Mouse (Mus musculus) hindbrain, embryonic 16.5 days (tissue): ENCODE measurements around the gene Itpr1. TPM values are rescaled to one million over a fixed set of nuclear protein-coding genes. Genes with fewer than 3 reads are reported as not detected.

Source experiments
- ATAC-seq: fragments of 200-750 bp; cut with Nextera tagmentation; 2 replicates; pipeline ENCODE4 v1.8.0; 2017; ENCODE audit warnings: moderate TSS enrichment, moderate library complexity
- H3K27ac ChIP-seq: fragments of 300-500 bp; sonication (generic); 2 replicates; pipeline ENCODE4 v1.5.1; 2014; ENCODE audit warnings: low read depth, mild to moderate bottlenecking, control low read depth, low read length, moderate library complexity
- H3K27me3 ChIP-seq: fragments of 300-500 bp; sonication (generic); replicated peaks from 2 replicates; pipeline ENCODE4 v1.6.1; 2014; ENCODE audit warnings: low read length; ENCODE audit not compliant: control insufficient read depth, insufficient read depth
- H3K36me3 ChIP-seq: fragments of 300-500 bp; sonication (generic); 2 replicates; pipeline ENCODE4 v1.6.1; 2014; ENCODE audit warnings: mild to moderate bottlenecking, low read length, moderate library complexity, mixed read lengths; ENCODE audit not compliant: control insufficient read depth, insufficient read depth
- H3K4me1 ChIP-seq: fragments of 300-500 bp; sonication (generic); 2 replicates; pipeline ENCODE4 v1.6.1; 2014; ENCODE audit warnings: low read depth, low read length; ENCODE audit not compliant: control insufficient read depth, insufficient read depth
- H3K4me2 ChIP-seq: fragments of 300-500 bp; sonication (generic); 2 replicates; pipeline ENCODE4 v1.6.1; 2014; ENCODE audit warnings: mild to moderate bottlenecking, low read length, control low read depth, moderate library complexity
- H3K4me3 ChIP-seq: fragments of 300-500 bp; sonication (generic); 2 replicates; pipeline ENCODE4 v1.5.1; 2014; ENCODE audit warnings: mild to moderate bottlenecking, low read length, control low read depth, moderate library complexity
- H3K9ac ChIP-seq: fragments of 300-500 bp; sonication (generic); 2 replicates; pipeline ENCODE4 v1.6.1; 2014; ENCODE audit warnings: low read depth, mild to moderate bottlenecking, control low read depth, low read length, moderate library complexity
- H3K9me3 ChIP-seq: fragments of 300-500 bp; sonication (generic); 2 replicates; pipeline ENCODE4 v1.6.1; 2014; ENCODE audit warnings: mild to moderate bottlenecking, low read length, moderate library complexity; ENCODE audit not compliant: control insufficient read depth
- WGBS: fragments of 180-500 bp; shearing (Covaris S2); extraction: QIAGEN DNeasy Blood & Tissue Kit; methylation state at CpG from one replicate; pipeline ENCODE4 v1.1.7; 2014; 5-methylcytosine and 5-hydroxymethylcytosine counted together
- polyA plus RNA-seq: library from polyadenylated mRNA; unstranded; fragments of >200 nt; fragmentation: Nextera tagmentation; extraction: Ambion mirVana; gene quantifications from 2 replicates; pipeline ENCODE4 v1.2.1, GENCODE M21; 2015

The Itpr1 gene
- polyA plus RNA-seq, 1 experiment from 2014 or later: 5.6 TPM

DNA sequence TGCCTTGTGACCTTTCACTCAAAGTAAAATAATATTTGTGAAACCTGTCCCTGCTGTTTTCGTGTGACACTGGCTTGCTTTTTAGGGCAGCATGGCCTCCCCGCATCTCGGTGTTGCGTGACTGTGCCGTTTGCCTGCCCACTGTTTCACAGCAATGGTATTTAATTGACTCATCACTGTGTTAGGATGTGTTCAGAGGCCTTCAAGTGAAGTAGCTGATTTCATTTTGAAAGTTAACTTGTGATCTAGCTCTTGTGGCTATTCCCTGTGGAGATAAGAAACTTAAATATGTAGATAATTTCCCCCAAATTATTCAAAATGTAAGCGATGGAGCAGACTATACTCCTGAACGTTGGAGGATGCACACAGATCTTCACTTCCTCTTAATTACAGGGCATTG lies 115.4 kb downstream of the Itpr1 start:
- WGBS: 85% methylated on average over 7 of the region's 7 CpGs
- Histone ChIP-seq H3K9ac (no peak overlapping the region), H3K36me3 (no peaks in the 10 kb centered on the region), H3K9me3 (no peaks in the 10 kb centered on the region), H3K27me3 (no peaks in the 10 kb centered on the region), H3K27ac (no peak overlapping the region), H3K4me1 (no peaks in the 10 kb centered on the region), H3K4me2 (no peak overlapping the region), H3K4me3 (no peak overlapping the region)
- no peak for ATAC-seq

- Histone ChIP-seq H3K4me1 (peaks cover 2% of the 10 kb centered on the region; the same call in 1 of the 2 replicates), H3K4me2 (no peak overlapping the region), H3K36me3 (no peaks in the 10 kb centered on the region), H3K9ac (no peak overlapping the region), H3K27me3 (no peaks in the 10 kb centered on the region), H3K27ac (no peak overlapping the region), H3K9me3 (no peaks in the 10 kb centered on the region), H3K4me3 (no peak overlapping the region)
- no peak for ATAC-seq
- WGBS: 89% methylated on average over 8 of the region's 8 CpGs
These were observed 117.6 kb downstream of the Itpr1 start for GRCm38 (mm10) chr6:108330461-108330860.

DNA sequence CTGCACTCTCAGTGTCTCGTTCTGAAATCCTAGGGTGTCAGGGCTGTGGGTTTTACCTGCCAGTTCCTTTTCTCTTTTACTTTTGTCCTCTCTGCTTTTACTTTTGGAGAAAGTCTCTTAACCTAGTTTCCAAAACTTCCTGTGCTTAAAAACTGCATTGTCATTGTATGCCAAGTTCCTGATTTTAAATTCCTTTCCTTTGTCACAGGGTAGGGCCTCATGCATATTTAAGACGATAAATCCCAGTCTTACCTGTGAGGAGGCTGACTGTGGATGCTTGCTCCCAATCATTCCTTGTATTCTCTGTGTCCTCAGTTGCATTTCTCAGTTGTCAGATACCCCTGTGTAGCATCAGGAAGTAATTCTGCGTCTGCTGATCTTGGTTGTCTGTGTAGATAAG lies 118.4 kb downstream of the Itpr1 start:
- no peaks in the 10 kb centered on the region for H3K9me3 ChIP-seq
- H3K36me3 ChIP-seq: no peaks in the 10 kb centered on the region
- H3K27ac ChIP-seq: no peak overlapping the region
- 82% methylated on average over 3 of the region's 3 CpGs for WGBS
- no peak overlapping the region for H3K4me3 ChIP-seq
- ATAC-seq: no peak
- no peak overlapping the region for H3K4me2 ChIP-seq
- no peaks in the 10 kb centered on the region for H3K27me3 ChIP-seq
- H3K4me1 ChIP-seq: peaks cover 2% of the 10 kb centered on the region; the same call in 1 of the 2 replicates
- H3K9ac ChIP-seq: no peak overlapping the region

GRCm38 (mm10) chr6:108334059-108334458 lies 121.2 kb downstream of the Itpr1 start:
- Histone ChIP-seq H3K27ac (no peak overlapping the region), H3K4me1 (peaks cover 2% of the 10 kb centered on the region; the same call in 1 of the 2 replicates), H3K36me3 (no peaks in the 10 kb centered on the region), H3K4me2 (no peak overlapping the region), H3K9ac (no peak overlapping the region), H3K27me3 (no peaks in the 10 kb centered on the region), H3K9me3 (no peaks in the 10 kb centered on the region), H3K4me3 (no peak overlapping the region)
- WGBS: 78% methylated on average over 3 of the region's 3 CpGs
- ATAC-seq: no peak

DNA sequence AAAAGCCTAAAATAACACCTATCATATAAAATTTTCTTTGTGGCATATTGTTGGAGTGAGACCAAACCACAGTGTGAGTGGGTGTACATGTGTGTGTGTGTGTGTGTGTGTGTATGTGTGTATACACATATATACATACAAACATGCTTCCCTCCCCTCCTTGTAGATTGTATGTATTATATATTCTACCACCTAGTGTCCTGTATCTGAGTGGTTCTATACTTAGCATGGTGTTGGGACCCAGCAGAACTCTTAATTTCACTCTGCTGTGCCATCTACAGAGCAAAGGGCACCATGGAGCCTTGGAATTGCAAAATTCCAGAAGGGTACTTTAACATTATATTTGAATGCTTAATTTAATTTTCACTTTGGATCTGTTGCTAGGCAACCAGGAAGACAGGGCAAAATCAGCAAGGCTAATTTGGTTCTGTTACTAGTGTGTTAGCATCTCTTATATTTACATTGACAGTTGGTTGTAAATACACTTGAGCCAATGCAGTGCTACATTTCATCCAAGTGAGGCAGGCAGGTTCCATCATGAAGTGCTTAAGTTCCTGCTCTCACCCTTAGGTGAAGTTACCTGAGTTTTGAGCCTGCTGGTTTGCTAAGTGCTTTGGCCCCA lies 122.4 kb downstream of the Itpr1 start:
- Histone ChIP-seq H3K27ac (no peak overlapping the region), H3K9ac (no peak overlapping the region), H3K36me3 (no peaks in the 10 kb centered on the region), H3K4me3 (no peak overlapping the region), H3K4me1 (peaks cover 2% of the 10 kb centered on the region; the same call in 1 of the 2 replicates), H3K27me3 (no peaks in the 10 kb centered on the region), H3K4me2 (no peak overlapping the region), H3K9me3 (no peaks in the 10 kb centered on the region)
- ATAC-seq: peak; percentile 52

- H3K4me2 ChIP-seq: no peak overlapping the region
- H3K27ac ChIP-seq: no peak overlapping the region
- H3K27me3 ChIP-seq: no peaks in the 10 kb centered on the region
- H3K4me3 ChIP-seq: no peak overlapping the region
- no peak for ATAC-seq
- H3K4me1 ChIP-seq: peaks cover 2% of the 10 kb centered on the region; the same call in 1 of the 2 replicates
- WGBS: 91% methylated on average over 6 of the region's 6 CpGs
- no peak overlapping the region for H3K9ac ChIP-seq
- H3K9me3 ChIP-seq: no peaks in the 10 kb centered on the region
- H3K36me3 ChIP-seq: no peaks in the 10 kb centered on the region
These were observed 123.6 kb downstream of the Itpr1 start for GRCm38 (mm10) chr6:108336506-108336905.

DNA sequence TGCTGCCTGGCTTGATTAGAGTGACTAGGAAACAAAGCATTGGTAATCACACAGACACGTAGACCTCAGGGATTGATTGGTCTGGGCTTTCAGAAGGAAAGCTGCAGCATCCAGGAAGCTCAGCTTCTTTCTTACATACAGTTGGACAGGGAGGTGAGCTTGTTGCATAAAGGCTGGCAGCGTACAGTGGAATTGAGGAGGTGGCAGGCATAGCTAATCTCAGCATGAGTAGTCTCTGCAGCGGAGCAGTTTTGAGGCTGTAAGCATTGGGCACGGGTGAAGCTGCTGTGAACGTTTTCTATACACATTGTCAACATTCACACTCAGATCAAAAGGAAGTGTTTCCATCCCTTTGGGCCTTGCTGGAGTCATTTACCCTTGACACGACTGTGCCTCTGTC lies 124.4 kb downstream of the Itpr1 start:
- H3K4me2 ChIP-seq: no peak overlapping the region; the same call in 1 of the 2 replicates
- H3K9me3 ChIP-seq: no peaks in the 10 kb centered on the region
- H3K27me3 ChIP-seq: no peaks in the 10 kb centered on the region
- no peaks in the 10 kb centered on the region for H3K36me3 ChIP-seq
- H3K9ac ChIP-seq: no peak overlapping the region
- no peak overlapping the region for H3K27ac ChIP-seq
- H3K4me3 ChIP-seq: no peak overlapping the region
- peaks cover 2% of the 10 kb centered on the region; the same call in 1 of the 2 replicates for H3K4me1 ChIP-seq
- WGBS: 67% methylated on average over 6 of the region's 6 CpGs
- no peak for ATAC-seq

DNA sequence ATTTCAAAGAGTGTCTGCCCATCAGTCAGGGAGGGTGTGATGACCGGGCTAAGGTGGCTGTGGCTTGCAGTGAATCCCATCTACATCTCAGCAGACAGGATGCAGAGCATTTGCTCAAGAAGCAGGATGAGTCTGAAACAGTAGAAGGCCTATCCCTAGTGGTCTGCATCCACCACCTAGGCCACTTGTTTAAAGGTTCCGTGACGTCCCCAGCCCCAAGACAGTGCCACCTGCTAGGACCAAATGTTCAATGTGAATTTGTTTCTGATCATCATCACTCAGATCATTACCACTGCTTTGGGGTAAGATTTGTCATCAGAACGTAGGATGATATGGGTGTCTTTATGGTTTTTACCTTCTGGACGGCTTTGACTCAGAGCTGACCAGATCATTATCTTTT lies 125.5 kb downstream of the Itpr1 start:
- no peak overlapping the region for H3K27ac ChIP-seq
- no peaks in the 10 kb centered on the region for H3K27me3 ChIP-seq
- peaks cover 2% of the 10 kb centered on the region; the same call in 1 of the 2 replicates for H3K4me1 ChIP-seq
- WGBS: 93% methylated on average over 5 of the region's 5 CpGs
- no peak overlapping the region for H3K4me2 ChIP-seq
- ATAC-seq: no peak
- H3K9me3 ChIP-seq: no peaks in the 10 kb centered on the region
- H3K9ac ChIP-seq: no peak overlapping the region
- no peak overlapping the region for H3K4me3 ChIP-seq
- H3K36me3 ChIP-seq: no peaks in the 10 kb centered on the region

DNA sequence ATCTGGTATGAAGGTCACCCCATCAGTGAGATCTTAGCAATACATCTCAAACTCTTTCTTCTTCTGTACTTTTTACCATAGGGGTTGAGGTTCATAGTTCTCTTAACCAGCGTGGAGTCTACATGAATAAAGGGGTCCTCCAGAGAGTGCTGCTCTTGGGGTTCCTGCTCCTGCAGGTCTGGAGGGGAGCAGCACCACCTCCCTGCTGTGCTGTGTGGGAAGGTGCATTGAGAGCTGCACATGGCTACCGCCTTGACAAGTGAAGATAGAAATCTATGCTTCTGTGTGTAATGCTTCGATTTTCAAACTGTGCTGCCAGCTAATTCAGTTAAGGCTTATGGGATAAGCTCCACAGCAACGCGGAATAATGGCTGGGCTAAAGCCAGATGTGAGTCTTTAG lies 130.1 kb downstream of the Itpr1 start:
- Histone ChIP-seq H3K9ac (no peak overlapping the region), H3K4me1 (no peaks in the 10 kb centered on the region), H3K36me3 (no peaks in the 10 kb centered on the region), H3K4me2 (no peak overlapping the region), H3K27me3 (no peaks in the 10 kb centered on the region), H3K9me3 (no peaks in the 10 kb centered on the region), H3K27ac (no peak overlapping the region), H3K4me3 (no peak overlapping the region)
- ATAC-seq: no peak
- 76% methylated on average over 5 of the region's 5 CpGs for WGBS
